Mouse (Mus musculus): ENCODE results near the gene Mrgpra2a.
"Not testable (repeated sequence)": the region's sequence is repeated elsewhere in the genome, so short reads cannot be mapped to it uniquely, and the experiment has no call there.

DNA sequence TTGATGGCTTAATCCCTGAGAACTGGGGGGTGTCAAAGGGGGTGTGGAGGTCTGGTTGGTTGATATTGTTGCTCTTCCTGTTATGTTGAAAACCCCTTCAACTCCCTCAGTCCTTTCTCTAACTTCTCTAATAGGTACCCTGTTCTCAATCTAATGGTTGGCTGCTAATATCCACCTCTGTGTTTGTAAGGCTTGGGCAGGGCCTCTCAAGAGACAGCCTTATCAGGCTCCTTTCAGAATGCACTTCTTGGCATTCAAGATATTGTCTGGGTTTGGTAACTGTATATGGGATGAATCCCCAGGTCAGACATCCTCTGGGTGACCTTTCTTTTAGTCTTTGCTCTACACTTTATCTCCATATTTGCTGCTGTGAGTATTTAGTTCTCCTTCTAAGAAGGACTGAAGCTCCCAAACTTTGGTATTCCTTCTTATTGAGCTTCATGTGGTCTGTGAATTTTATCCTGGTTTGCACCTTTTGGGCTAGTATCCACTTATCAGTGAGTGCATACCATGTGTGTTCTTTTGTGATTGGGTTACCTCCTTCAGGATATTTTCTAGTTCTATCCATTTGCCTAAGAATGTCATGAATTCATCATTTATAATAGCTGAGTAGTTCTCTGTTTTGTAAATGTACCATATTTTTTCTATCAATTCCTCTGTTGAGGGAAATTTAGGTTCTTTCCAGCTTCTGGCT lies 24.0 kb downstream of the Mrgpra2a start:
- not testable (repeated sequence) for TF ChIP-seq POLR2A (IDR thresholded peaks at IDR 0.05; ENCODE audit: borderline replicate concordance, low read depth, low read length); CTCF (IDR thresholded peaks at IDR 0.05; ENCODE audit: low read depth, low read length)
